Mouse (Mus musculus) E14TG2a.4 (cell line): ENCODE measurements around the gene Tbx3.

Experiments used
- H3K27me3 ChIP-seq: 2 replicates; pipeline ENCODE4 v1.6.1; 2014; ENCODE audit warnings: low read length, control low read depth; ENCODE audit not compliant: insufficient read depth
- H3K36me3 ChIP-seq: 2 replicates; pipeline ENCODE4 v1.6.1; 2014; ENCODE audit warnings: low read length, control low read depth; ENCODE audit not compliant: insufficient read depth
- H3K4me1 ChIP-seq: replicated peaks from 2 replicates; pipeline ENCODE4 v1.6.1; 2014; ENCODE audit warnings: low read depth, low read length, control low read depth
- H3K4me3 ChIP-seq: replicated peaks from 2 replicates; pipeline ENCODE4 v1.5.1; 2014; ENCODE audit warnings: mild to moderate bottlenecking, low read length
- H3K9me3 ChIP-seq: 2 replicates; pipeline ENCODE4 v1.6.1; 2014; ENCODE audit warnings: low read length, control low read depth
- CTCF ChIP-seq: conservative IDR thresholded peaks from 2 replicates; pipeline ENCODE4 v1.5.1; 2014; ENCODE audit warnings: low read length
- NANOG ChIP-seq: IDR thresholded peaks from 2 replicates; pipeline ENCODE4 v1.6.1; 2014; ENCODE audit warnings: borderline replicate concordance, low read length, mixed read lengths
- POU5F1 ChIP-seq: IDR thresholded peaks from 2 replicates; pipeline ENCODE4 v1.6.1; 2014; ENCODE audit warnings: low read length, borderline replicate concordance

The Tbx3 gene

GRCm38 (mm10) chr5:119657362-119657761 lies 13.1 kb upstream of the Tbx3 start:
- Histone ChIP-seq H3K27me3 (peaks cover 76% of the 10 kb centered on the region), H3K9me3 (no peaks in the 10 kb centered on the region), H3K4me3 (peak overlapping the region; percentile 52), H3K36me3 (no peaks in the 10 kb centered on the region), H3K4me1 (peaks cover 70% of the 10 kb centered on the region)
- TF ChIP-seq POU5F1: no peak
- TF ChIP-seq CTCF: no peak
- TF ChIP-seq NANOG: no peak; the same call in 1 of the 2 replicates

DNA sequence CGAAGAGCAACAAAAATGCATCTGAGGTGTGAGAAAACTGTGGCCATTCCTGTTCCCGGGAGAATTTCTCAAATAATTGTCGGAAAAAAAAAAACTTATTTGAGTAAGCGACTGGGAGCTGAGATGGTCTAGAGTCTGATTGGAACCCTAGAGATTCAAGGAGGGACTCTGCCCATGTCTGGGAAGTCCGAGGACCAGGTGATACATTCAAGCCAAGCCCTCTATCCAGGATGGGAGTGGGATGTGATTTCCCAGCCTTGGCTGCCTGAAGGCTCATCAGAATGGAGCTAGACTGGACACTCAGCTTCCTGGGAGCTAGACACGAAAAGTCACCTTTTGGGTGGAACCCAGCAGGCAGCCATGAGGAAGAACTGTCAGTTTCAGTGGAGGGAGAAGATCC lies 12.7 kb upstream of the Tbx3 start:
- peaks cover 74% of the 10 kb centered on the region for H3K4me1 ChIP-seq
- H3K36me3 ChIP-seq: no peaks in the 10 kb centered on the region
- H3K4me3 ChIP-seq: peak overlapping the region; percentile 52
- H3K9me3 ChIP-seq: no peaks in the 10 kb centered on the region
- peaks cover 81% of the 10 kb centered on the region for H3K27me3 ChIP-seq
- no peak for TF ChIP-seq POU5F1

DNA sequence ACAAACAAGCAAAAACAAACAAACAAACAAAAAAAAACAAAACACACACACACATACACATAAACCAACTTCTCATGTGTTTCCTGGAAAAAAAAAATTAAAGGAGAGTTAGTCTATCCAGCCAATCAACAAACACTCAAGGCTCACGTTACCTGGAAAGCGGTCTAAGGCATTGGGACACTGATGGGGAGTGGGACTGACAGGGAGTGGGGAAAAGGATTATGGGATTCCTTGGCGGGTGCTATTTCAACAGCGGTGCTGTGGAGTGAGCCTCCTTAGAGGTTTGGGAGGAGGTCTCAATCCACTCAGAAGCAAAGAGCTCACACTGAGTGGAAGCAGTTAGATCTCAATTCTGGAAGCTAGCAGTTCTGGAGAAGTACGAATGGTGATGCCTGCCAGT lies 12.1 kb upstream of the Tbx3 start:
- no peaks in the 10 kb centered on the region for H3K36me3 ChIP-seq

GRCm38 (mm10) chr5:119659041-119659440 lies 11.4 kb upstream of the Tbx3 start:
- no peaks in the 10 kb centered on the region for H3K36me3 ChIP-seq
- H3K4me1 ChIP-seq: peaks cover 86% of the 10 kb centered on the region
- H3K27me3 ChIP-seq: peaks cover 86% of the 10 kb centered on the region
- no peaks in the 10 kb centered on the region for H3K9me3 ChIP-seq
- no peak overlapping the region for H3K4me3 ChIP-seq
- TF ChIP-seq POU5F1 (no peak), CTCF (no peak), NANOG (no peak)

More for the DNA sequence above, 12.1 kb upstream of the Tbx3 start:
- H3K9me3 ChIP-seq: no peaks in the 10 kb centered on the region
- peaks cover 86% of the 10 kb centered on the region for H3K27me3 ChIP-seq
- peak overlapping the region; percentile 27; the same call in 1 of the 2 replicates for H3K4me3 ChIP-seq
- TF ChIP-seq CTCF (no peak), NANOG (no peak), POU5F1 (no peak)
- peaks cover 80% of the 10 kb centered on the region for H3K4me1 ChIP-seq

DNA sequence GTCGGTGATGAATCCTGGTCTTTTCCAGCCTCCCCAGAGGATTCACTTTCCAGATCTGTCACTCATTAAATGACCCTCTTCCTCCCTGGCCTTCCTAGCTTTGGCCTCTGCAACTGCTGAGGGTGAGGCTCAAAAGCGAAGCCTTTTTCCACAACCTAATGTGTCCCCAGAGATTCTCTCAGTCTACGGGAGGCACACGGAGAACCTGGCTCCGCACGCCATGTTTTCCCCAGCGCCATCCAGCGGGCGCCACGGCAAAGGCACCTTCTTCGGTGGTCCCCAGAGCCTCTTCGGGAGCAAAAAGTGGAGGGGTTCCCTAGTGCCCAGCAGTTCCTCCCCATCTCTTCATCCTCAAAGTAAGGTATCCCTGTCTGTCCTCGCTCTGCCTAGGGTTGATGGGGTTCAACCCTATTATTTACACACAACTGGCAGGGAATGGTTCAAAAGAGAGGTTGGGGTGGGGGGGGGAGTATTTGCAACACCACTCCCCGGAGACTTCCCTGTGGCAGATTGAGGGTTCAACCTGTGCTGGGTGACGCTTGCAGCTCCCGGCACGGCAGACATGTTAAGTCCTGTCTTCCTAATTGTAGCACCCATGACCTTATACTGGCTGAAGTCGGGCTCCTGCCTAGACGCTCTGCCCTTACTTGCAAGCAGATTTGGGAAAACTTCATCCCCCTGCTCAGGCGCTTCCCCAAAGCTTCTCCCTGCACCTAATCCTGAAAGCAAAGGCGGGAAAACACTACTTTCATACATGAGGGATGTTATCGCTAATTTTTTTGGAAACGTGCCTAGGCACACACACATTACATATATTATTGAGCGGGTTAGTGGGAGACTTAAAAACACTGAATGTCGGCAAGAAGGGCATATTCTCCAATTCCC lies 9.7 kb upstream of the Tbx3 start:
- Histone ChIP-seq H3K4me3 (peak overlapping the region; percentile 59), H3K36me3 (no peaks in the 10 kb centered on the region), H3K9me3 (no peaks in the 10 kb centered on the region), H3K27me3 (peaks cover 91% of the 10 kb centered on the region), H3K4me1 (peaks cover 90% of the 10 kb centered on the region)
- TF ChIP-seq POU5F1: no peak
- TF ChIP-seq CTCF: peak; percentile 32
- no peak for TF ChIP-seq NANOG

- Histone ChIP-seq H3K9me3 (no peaks in the 10 kb centered on the region), H3K36me3 (no peaks in the 10 kb centered on the region), H3K4me3 (peak overlapping the region; percentile 59), H3K4me1 (peaks cover 90% of the 10 kb centered on the region), H3K27me3 (peaks cover 91% of the 10 kb centered on the region)
- no peak for TF ChIP-seq POU5F1
- no peak for TF ChIP-seq CTCF
- TF ChIP-seq NANOG: no peak
These were observed 9.0 kb upstream of the Tbx3 start for GRCm38 (mm10) chr5:119661474-119661873.

- Histone ChIP-seq H3K4me1 (peaks cover 91% of the 10 kb centered on the region), H3K36me3 (no peaks in the 10 kb centered on the region), H3K9me3 (no peaks in the 10 kb centered on the region), H3K4me3 (peak overlapping the region; percentile 32; the same call in 1 of the 2 replicates), H3K27me3 (peaks cover 94% of the 10 kb centered on the region)
- TF ChIP-seq NANOG (no peak), POU5F1 (no peak), CTCF (no peak)
These were observed 8.1 kb upstream of the Tbx3 start for GRCm38 (mm10) chr5:119662326-119662725.

DNA sequence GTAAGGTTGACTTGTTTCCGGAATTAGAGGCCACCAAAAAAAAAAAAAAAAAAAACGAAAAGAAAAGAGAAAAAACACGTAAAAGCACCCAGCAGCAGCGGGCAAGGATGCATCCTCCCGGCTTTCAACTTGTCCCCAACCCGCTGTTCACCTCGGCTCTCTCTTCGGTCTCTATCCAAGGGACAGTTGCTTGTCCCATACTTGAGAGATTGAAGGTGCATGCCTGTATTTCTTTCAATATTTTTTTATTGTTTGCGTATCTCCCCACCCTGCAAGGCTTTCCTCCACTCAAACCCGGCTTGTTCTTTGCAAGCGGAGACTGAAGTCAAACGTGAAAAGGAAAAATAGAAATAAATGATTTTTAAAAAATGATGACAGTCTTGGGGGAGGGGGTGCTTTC lies 7.7 kb upstream of the Tbx3 start:
- Histone ChIP-seq H3K4me3 (peak overlapping the region; percentile 32; the same call in 1 of the 2 replicates), H3K4me1 (peaks cover 91% of the 10 kb centered on the region), H3K27me3 (peaks cover 94% of the 10 kb centered on the region), H3K36me3 (no peaks in the 10 kb centered on the region), H3K9me3 (no peaks in the 10 kb centered on the region)
- TF ChIP-seq CTCF: no peak
- TF ChIP-seq POU5F1: no peak
- TF ChIP-seq NANOG: no peak

DNA sequence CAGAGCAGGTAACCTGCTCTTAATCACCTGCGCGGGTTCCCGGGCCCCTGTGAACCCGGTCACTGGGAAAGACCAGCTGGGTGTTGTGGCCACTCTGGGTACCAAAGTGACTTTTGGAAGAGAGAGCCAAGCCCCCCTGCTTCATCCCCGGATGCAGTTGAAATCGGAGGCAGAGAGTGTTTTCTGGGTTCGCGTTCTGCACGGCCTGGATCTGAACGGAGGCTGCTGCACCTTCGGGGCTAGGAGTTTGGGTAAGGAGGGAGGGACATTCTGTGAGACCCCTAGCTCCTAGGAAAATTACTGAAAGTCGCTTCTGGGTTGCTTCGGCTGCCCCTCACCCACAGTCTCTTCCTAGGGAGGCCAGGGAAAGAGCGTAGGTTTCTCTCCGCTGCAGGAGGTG lies 7.2 kb upstream of the Tbx3 start:
- no peaks in the 10 kb centered on the region for H3K9me3 ChIP-seq
- H3K27me3 ChIP-seq: peaks cover 95% of the 10 kb centered on the region
- peaks cover 91% of the 10 kb centered on the region for H3K4me1 ChIP-seq
- peak overlapping the region; percentile 32; the same call in 1 of the 2 replicates for H3K4me3 ChIP-seq
- H3K36me3 ChIP-seq: no peaks in the 10 kb centered on the region
- TF ChIP-seq POU5F1 (no peak), NANOG (no peak), CTCF (no peak)
